Mouse (Mus musculus) MEL (cell line): Measurements from ENCODE around the gene Bicdl1. TPM values are rescaled to one million over a fixed set of nuclear protein-coding genes. Genes with fewer than 3 reads are reported as not detected.

ENCODE experiments used
- DNase-seq: peaks from one replicate; pipeline ENCODE4 v3.0.0; 2011; ENCODE audit warnings: low read depth, low spot score
- H3K27ac ChIP-seq: 2 replicates; pipeline ENCODE4 v1.5.1; 2012; ENCODE audit warnings: low read depth, mild to moderate bottlenecking, control low read depth, low read length, moderate library complexity; ENCODE audit not compliant: control insufficient read depth
- H3K27me3 ChIP-seq, 2 experiments: fragments of 150-350 bp in 1 of 2; sonication (generic) in 1 of 2; 2 replicates each; pipeline ENCODE4 v1.6.1; 2012; ENCODE audit warnings: low read length in 2 of 2, mild to moderate bottlenecking in 2 of 2, improper control_type of control experiment in 1 of 2, moderate library complexity in 1 of 2; ENCODE audit not compliant: insufficient read depth in 2 of 2, control insufficient read depth in 1 of 2
- H3K36me3 ChIP-seq, 2 experiments: 2 replicates each; pipeline ENCODE4 v1.6.1; 2012 to 2014; ENCODE audit warnings: low read length in 2 of 2, improper control_type of control experiment in 1 of 2, inconsistent platforms in 1 of 2, mild to moderate bottlenecking in 1 of 2; ENCODE audit not compliant: insufficient read depth in 2 of 2, control insufficient read depth in 1 of 2
- H3K4me1 ChIP-seq, 2 experiments: fragments of 150-350 bp in 1 of 2; sonication (generic) in 1 of 2; 2 replicates each; pipeline ENCODE4 v1.6.1; 2012; ENCODE audit warnings: low read length in 2 of 2, improper control_type of control experiment in 1 of 2, mild to moderate bottlenecking in 1 of 2; ENCODE audit not compliant: insufficient read depth in 2 of 2, control insufficient read depth in 1 of 2
- H3K4me3 ChIP-seq, 2 experiments: fragments of 150-350 bp in 1 of 2; sonication (generic) in 1 of 2; 2 replicates each; pipeline ENCODE4 v1.5.1; 2012; ENCODE audit warnings: low read depth in 2 of 2, low read length in 2 of 2, mild to moderate bottlenecking in 2 of 2, moderate library complexity in 2 of 2, control low read depth in 1 of 2, improper control_type of control experiment in 1 of 2; ENCODE audit not compliant: control insufficient read depth in 1 of 2, insufficient read depth in 1 of 2
- H3K79me2 ChIP-seq: 2 replicates; pipeline ENCODE4 v1.6.1; 2012; ENCODE audit warnings: mild to moderate bottlenecking, low read length, moderate library complexity; ENCODE audit not compliant: control insufficient read depth, poor library complexity, insufficient read depth
- H3K9ac ChIP-seq: 2 replicates; pipeline ENCODE4 v1.6.1; 2012; ENCODE audit warnings: low read depth, mild to moderate bottlenecking, control low read depth, low read length, moderate library complexity; ENCODE audit not compliant: control insufficient read depth, poor library complexity, severe bottlenecking
- H3K9me3 ChIP-seq: fragments of 150-350 bp; sonication (generic); replicated peaks from 2 replicates; pipeline ENCODE4 v1.6.1; 2012; ENCODE audit warnings: mild to moderate bottlenecking, low read length, improper control_type of control experiment, moderate library complexity; ENCODE audit not compliant: insufficient read depth
- BHLHE40 ChIP-seq: IDR thresholded peaks from 2 replicates; pipeline ENCODE4 v1.6.1; 2012; ENCODE audit warnings: low read depth, mild to moderate bottlenecking, inconsistent platforms, low read length, improper control_type of control experiment, borderline replicate concordance
- CHD1 ChIP-seq: IDR thresholded peaks from 2 replicates; pipeline ENCODE4 v1.6.1; 2012; ENCODE audit warnings: low read depth, mild to moderate bottlenecking, inconsistent platforms, low read length, improper control_type of control experiment
- CHD2 ChIP-seq: IDR thresholded peaks from 2 replicates; pipeline ENCODE4 v1.6.1; 2011; ENCODE audit warnings: low read length, improper control_type of control experiment
- ELF1 ChIP-seq: IDR thresholded peaks from 2 replicates; pipeline ENCODE4 v1.6.1; 2014; ENCODE audit warnings: low read depth, mild to moderate bottlenecking, inconsistent platforms, low read length, improper control_type of control experiment, moderate library complexity
- GABPA ChIP-seq: IDR thresholded peaks from 2 replicates; pipeline ENCODE4 v1.6.1; 2012; ENCODE audit warnings: low read depth, mild to moderate bottlenecking, inconsistent platforms, low read length, improper control_type of control experiment, moderate library complexity
- GATA1 ChIP-seq: IDR thresholded peaks from 2 replicates; pipeline ENCODE4 v1.6.1; 2011; ENCODE audit warnings: low read depth, low read length, improper control_type of control experiment
- HCFC1 ChIP-seq: IDR thresholded peaks from 2 replicates; pipeline ENCODE4 v1.6.1; 2012; ENCODE audit warnings: low read depth, mild to moderate bottlenecking, inconsistent platforms, low read length, improper control_type of control experiment, moderate library complexity
- JUND ChIP-seq: IDR thresholded peaks from 2 replicates; pipeline ENCODE4 v1.6.1; 2011; ENCODE audit warnings: low read depth, mild to moderate bottlenecking, improper control_type of control experiment, low read length
- KAT2A ChIP-seq: conservative IDR thresholded peaks from 2 replicates; pipeline ENCODE4 v1.6.1; 2012; ENCODE audit warnings: low read depth, low read length, improper control_type of control experiment, inconsistent platforms
- MEF2A ChIP-seq: IDR thresholded peaks from 2 replicates; pipeline ENCODE4 v1.6.1; 2014; ENCODE audit warnings: low read depth, mild to moderate bottlenecking, inconsistent platforms, low read length, improper control_type of control experiment; ENCODE audit not compliant: poor library complexity, insufficient replicate concordance, severe bottlenecking; ENCODE audit errors: extremely low read depth
- MXI1 ChIP-seq: IDR thresholded peaks from 2 replicates; pipeline ENCODE4 v1.6.1; 2011; ENCODE audit warnings: mild to moderate bottlenecking, low read depth, low read length, improper control_type of control experiment
- MYB ChIP-seq: IDR thresholded peaks from 2 replicates; pipeline ENCODE4 v1.6.1; 2011; ENCODE audit warnings: mild to moderate bottlenecking, low read depth, low read length, improper control_type of control experiment
- NRF1 ChIP-seq: IDR thresholded peaks from 2 replicates; pipeline ENCODE4 v1.6.1; 2014; ENCODE audit warnings: low read depth, mild to moderate bottlenecking, inconsistent platforms, low read length, improper control_type of control experiment, moderate library complexity; ENCODE audit not compliant: poor library complexity, insufficient read depth, severe bottlenecking
- POLR2A ChIP-seq, 2 experiments: IDR thresholded peaks; 2 replicates each; pipeline ENCODE4 v1.6.1; 2011 to 2012; ENCODE audit warnings: low read length in 2 of 2, mild to moderate bottlenecking in 2 of 2, control low read depth in 1 of 2, improper control_type of control experiment in 1 of 2, low read depth in 1 of 2, moderate library complexity in 1 of 2; ENCODE audit not compliant: control insufficient read depth in 1 of 2, insufficient read depth in 1 of 2, poor library complexity in 1 of 2
- POLR2AphosphoS2 ChIP-seq: IDR thresholded peaks from 2 replicates; pipeline ENCODE4 v1.6.1; 2011; ENCODE audit warnings: low read length, improper control_type of control experiment
- POLR2AphosphoS5 ChIP-seq: IDR thresholded peaks from 2 replicates; pipeline ENCODE4 v1.6.1; 2012; ENCODE audit warnings: low read depth, borderline replicate concordance, mild to moderate bottlenecking, inconsistent platforms, low read length, moderate library complexity, mixed read lengths
- RAD21 ChIP-seq: IDR thresholded peaks from 2 replicates; pipeline ENCODE4 v1.6.1; 2011; ENCODE audit warnings: mild to moderate bottlenecking, low read depth, low read length, improper control_type of control experiment
- RCOR1 ChIP-seq: IDR thresholded peaks from 2 replicates; pipeline ENCODE4 v1.6.1; 2012; ENCODE audit warnings: low read depth, mild to moderate bottlenecking, inconsistent platforms, low read length, improper control_type of control experiment
- SIN3A ChIP-seq: IDR thresholded peaks from 2 replicates; pipeline ENCODE4 v1.6.1; 2012; ENCODE audit warnings: low read length, improper control_type of control experiment, inconsistent platforms
- SMC3 ChIP-seq: IDR thresholded peaks from 2 replicates; pipeline ENCODE4 v1.6.1; 2011; ENCODE audit warnings: low read depth, low read length, improper control_type of control experiment
- TAL1 ChIP-seq: IDR thresholded peaks from 2 replicates; pipeline ENCODE4 v1.6.1; 2012; ENCODE audit warnings: mild to moderate bottlenecking, inconsistent platforms, low read length, moderate library complexity, mixed read lengths
- TBP ChIP-seq: IDR thresholded peaks from 2 replicates; pipeline ENCODE4 v1.8.0; 2011; ENCODE audit warnings: low read depth, low read length, improper control_type of control experiment
- TCF12 ChIP-seq: IDR thresholded peaks from 2 replicates; pipeline ENCODE4 v1.6.1; 2014; ENCODE audit warnings: low read depth, mild to moderate bottlenecking, inconsistent platforms, low read length, improper control_type of control experiment, moderate library complexity
- UBTF ChIP-seq: IDR thresholded peaks from 2 replicates; pipeline ENCODE4 v1.6.1; 2012; ENCODE audit warnings: low read depth, mild to moderate bottlenecking, inconsistent platforms, low read length, improper control_type of control experiment, moderate library complexity, borderline replicate concordance; ENCODE audit not compliant: insufficient read depth
- USF2 ChIP-seq, 2 experiments: IDR thresholded peaks; 2 replicates each; pipeline ENCODE4 v1.6.1; 2011 to 2012; ENCODE audit warnings: improper control_type of control experiment in 2 of 2, low read length in 2 of 2, borderline replicate concordance in 1 of 2, inconsistent platforms in 1 of 2, low read depth in 1 of 2, mild to moderate bottlenecking in 1 of 2; ENCODE audit not compliant: insufficient read depth in 1 of 2
- ZKSCAN1 ChIP-seq: IDR thresholded peaks from 2 replicates; pipeline ENCODE4 v1.6.1; 2012; ENCODE audit warnings: low read depth, mild to moderate bottlenecking, inconsistent platforms, low read length, improper control_type of control experiment, moderate library complexity
- ZMIZ1 ChIP-seq: IDR thresholded peaks from 2 replicates; pipeline ENCODE4 v1.6.1; 2012; ENCODE audit warnings: low read depth, mild to moderate bottlenecking, inconsistent platforms, low read length, improper control_type of control experiment, moderate library complexity
- polyA plus RNA-seq, 2 experiments: library from polyadenylated mRNA; stranded (reverse) in 1 of 2; unstranded in 1 of 2; fragments of >175 nt in 1 of 2; fragments of >200 nt in 1 of 2; gene quantifications; 2 replicates each; pipeline versions ENCODE4 v1.2.1 to v1.2.4; 2012; ENCODE audit warnings: low replicate concordance in 2 of 2, low read depth in 1 of 2; ENCODE audit not compliant: insufficient read length in 2 of 2, insufficient read depth in 1 of 2, missing spikeins in 1 of 2
- total RNA-seq: library from RNA; depleted of rRNA; stranded (reverse); fragments of 300-350 nt; gene quantifications from 2 replicates; pipeline ENCODE4 v1.2.3, GENCODE M21; 2012

The Bicdl1 gene
- total and polyA plus RNA-seq, 3 experiments, result 3.5 to 13.4 TPM; not detected in 1

DNA sequence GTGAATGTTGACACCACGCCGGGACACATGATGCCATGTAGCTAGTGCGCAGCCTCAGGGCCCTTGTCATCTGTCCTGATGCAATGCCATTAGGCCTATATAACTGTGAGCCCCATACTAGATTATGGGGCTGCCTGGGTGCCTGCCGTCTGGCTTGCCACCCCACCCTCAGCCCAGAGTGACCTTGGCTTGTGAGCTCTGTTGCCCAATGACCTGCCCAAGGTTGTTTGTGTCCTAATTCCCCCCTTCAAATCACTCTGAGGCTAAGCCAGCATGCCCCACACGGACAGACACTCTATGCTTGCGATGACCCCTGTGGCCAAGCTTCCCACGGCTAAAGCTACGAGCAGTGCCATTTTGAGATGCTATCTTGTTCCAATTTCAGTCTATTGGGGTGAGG, 81.7 kb downstream of the Bicdl1 start:
- no peaks in the 10 kb centered on the region; a peak in 1 of 4 replicates for H3K36me3 ChIP-seq
- H3K9ac ChIP-seq, result no peak overlapping the region
- H3K9me3 ChIP-seq, result no peaks in the 10 kb centered on the region
- no peak overlapping the region for H3K4me3 ChIP-seq
- no peak for TF ChIP-seq TAL1
- TF ChIP-seq SIN3A, result no peak
- TF ChIP-seq NRF1, result no peak
- no peak for TF ChIP-seq CHD2
- TF ChIP-seq BHLHE40, result no peak
- TF ChIP-seq MYB, result no peak
- no peak for TF ChIP-seq RCOR1
- TF ChIP-seq JUND, result no peak
- TF ChIP-seq MXI1, result no peak
- no peak for TF ChIP-seq GATA1
- TF ChIP-seq TCF12, result no peak
- TF ChIP-seq ZMIZ1, result no peak
- H3K27ac ChIP-seq, result no peak overlapping the region
- H3K79me2 ChIP-seq, result no peaks in the 10 kb centered on the region
- DNase-seq, result no peak
- peaks cover 2 to 3% of the 10 kb centered on the region in 2 experiments; a peak in 1 of 4 replicates for H3K4me1 ChIP-seq
- no peaks in the 10 kb centered on the region for H3K27me3 ChIP-seq

DNA sequence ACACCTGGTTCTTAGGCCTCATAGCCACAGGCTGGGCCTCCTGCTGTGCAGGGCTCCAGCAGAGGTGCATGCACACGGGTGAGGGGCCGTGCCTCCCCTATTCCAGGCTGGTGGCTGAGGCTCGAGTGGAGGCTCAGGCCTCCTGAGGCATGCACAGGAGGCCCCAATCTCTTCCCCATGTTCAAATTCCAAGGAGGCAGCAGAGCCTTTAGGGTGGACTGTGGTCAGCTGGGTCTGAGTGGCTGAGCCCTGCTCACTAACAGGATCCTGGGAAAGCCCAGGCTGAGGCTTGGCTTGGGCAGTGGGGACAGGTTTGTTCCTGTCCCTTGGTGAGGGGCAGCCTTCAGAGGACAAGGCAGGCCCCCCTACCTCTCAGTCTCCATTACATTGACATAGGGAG, 82.5 kb downstream of the Bicdl1 start:
- Histone ChIP-seq H3K4me3 (no peak overlapping the region), H3K36me3 (no peaks in the 10 kb centered on the region; a peak in 2 of 4 replicates)
- TF ChIP-seq MEF2A, result no peak
- no peak for TF ChIP-seq KAT2A
- no peak for TF ChIP-seq TBP
- no peak for TF ChIP-seq ELF1
- TF ChIP-seq HCFC1, result no peak
- no peak for TF ChIP-seq SMC3
- no peak for TF ChIP-seq MYB
- no peak for TF ChIP-seq USF2 (IDR thresholded peaks at IDR 0.05; ENCODE audit: borderline replicate concordance in 1 of 2, insufficient read depth in 1 of 2, low read depth in 1 of 2, low read length in 2 of 2)
- no peak for TF ChIP-seq UBTF
- TF ChIP-seq GABPA, result no peak
- no peak for TF ChIP-seq POLR2AphosphoS5
- TF ChIP-seq RAD21, result no peak
- no peak for TF ChIP-seq POLR2AphosphoS2
- no peak for TF ChIP-seq POLR2A (IDR thresholded peaks at IDR 0.05; ENCODE audit: control insufficient read depth in 1 of 2, insufficient read depth in 1 of 2, low read depth in 1 of 2, low read length in 2 of 2, poor library complexity in 1 of 2)
- TF ChIP-seq BHLHE40, result no peak
- TF ChIP-seq ZKSCAN1, result no peak
- TF ChIP-seq TAL1, result no peak
- no peak for TF ChIP-seq CHD2
- no peak for TF ChIP-seq CHD1

More for the DNA sequence above, 82.5 kb downstream of the Bicdl1 start:
- Histone ChIP-seq H3K4me1 (peaks cover 2 to 3% of the 10 kb centered on the region in 2 experiments; a peak in 1 of 4 replicates), H3K27ac (no peak overlapping the region), H3K9ac (no peak overlapping the region), H3K9me3 (no peaks in the 10 kb centered on the region), H3K27me3 (no peaks in the 10 kb centered on the region), H3K79me2 (no peaks in the 10 kb centered on the region)
- no peak for DNase-seq
